Mouse (Mus musculus) ES-E14 (cell line): ENCODE results near the gene Gm45844. TPM values are rescaled to one million over a fixed set of nuclear protein-coding genes. Genes with fewer than 3 reads are reported as not detected.

Source experiments
- DNase-seq: peaks from one replicate; pipeline ENCODE4 v3.0.0-alpha.2; 2013; ENCODE audit warnings: low read depth, low spot score
- H3K27ac ChIP-seq: 2 replicates; pipeline ENCODE4 v1.5.1; 2012; ENCODE audit warnings: low read depth, mild to moderate bottlenecking, low read length, moderate library complexity, mixed read lengths; ENCODE audit not compliant: poor library complexity, insufficient read depth, severe bottlenecking
- H3K36me3 ChIP-seq: 2 replicates; pipeline ENCODE4 v1.6.1; 2012; ENCODE audit warnings: mild to moderate bottlenecking, low read length, moderate library complexity, mixed read lengths; ENCODE audit not compliant: control insufficient read depth, poor library complexity, insufficient read depth, severe bottlenecking
- H3K4me1 ChIP-seq, 2 experiments: fragments of 150-350 bp in 1 of 2; sonication (generic) in 1 of 2; 2 replicates each; pipeline ENCODE4 v1.6.1; 2012; ENCODE audit warnings: low read length in 2 of 2, mild to moderate bottlenecking in 1 of 2, mixed read lengths in 1 of 2; ENCODE audit not compliant: control insufficient read depth in 2 of 2, insufficient read depth in 2 of 2, poor library complexity in 1 of 2
- H3K4me3 ChIP-seq, 2 experiments: fragments of 150-350 bp in 1 of 2; sonication (generic) in 1 of 2; 2 replicates each; pipeline ENCODE4 v1.5.1; 2012; ENCODE audit warnings: low read length in 2 of 2, low read depth in 1 of 2, mild to moderate bottlenecking in 1 of 2, mixed read lengths in 1 of 2; ENCODE audit not compliant: insufficient read depth in 1 of 2, poor library complexity in 1 of 2, severe bottlenecking in 1 of 2
- H3K9ac ChIP-seq: 2 replicates; pipeline ENCODE4 v1.6.1; 2012; ENCODE audit warnings: low read depth, mild to moderate bottlenecking, low read length, mixed read lengths; ENCODE audit not compliant: poor library complexity, insufficient read depth, severe bottlenecking
- H3K9me3 ChIP-seq: fragments of 150-350 bp; sonication (generic); 2 replicates; pipeline ENCODE4 v1.6.1; 2012; ENCODE audit warnings: low read depth, mild to moderate bottlenecking, low read length; ENCODE audit not compliant: control insufficient read depth, insufficient read depth
- CHD2 ChIP-seq: IDR thresholded peaks from 2 replicates; pipeline ENCODE4 v1.6.1; 2014; ENCODE audit warnings: mild to moderate bottlenecking, low read depth, low read length, inconsistent platforms
- HCFC1 ChIP-seq: IDR thresholded peaks from 2 replicates; pipeline ENCODE4 v1.6.1; 2012; ENCODE audit warnings: low read length, inconsistent platforms, borderline replicate concordance; ENCODE audit not compliant: insufficient read depth
- MAFK ChIP-seq: IDR thresholded peaks from 2 replicates; pipeline ENCODE4 v1.6.1; 2014; ENCODE audit warnings: mild to moderate bottlenecking, low read depth, low read length, inconsistent platforms; ENCODE audit not compliant: insufficient read depth
- ZC3H11A ChIP-seq: IDR thresholded peaks from 2 replicates; pipeline ENCODE4 v1.6.1; 2012; ENCODE audit warnings: low read depth, mild to moderate bottlenecking, inconsistent platforms, low read length, borderline replicate concordance
- ZNF384 ChIP-seq: IDR thresholded peaks from 2 replicates; pipeline ENCODE4 v1.6.1; 2012; ENCODE audit warnings: low read depth, low read length, inconsistent platforms
- in situ Hi-C, 2 experiments: fragments of 600-800 bp; cut with MboI; formaldehyde crosslinking; loops; one replicate each; pipeline ENCODE4 v1.15.1; 2025; ENCODE audit warnings: low sequenced_read_pairs in 2 of 2, inconsistent platforms in 1 of 2; ENCODE audit not compliant: unreplicated experiment in 2 of 2
- total RNA-seq: library from RNA; depleted of rRNA; stranded (reverse); fragments of 300-350 nt; gene quantifications from 2 replicates; pipeline ENCODE4 v1.2.3, GENCODE M21; 2012; rRNA removed

Gene Gm45844
- total RNA-seq, 1 experiment, result not detected

- Histone ChIP-seq H3K9ac (peak within 1 kb of the TSS; percentile 86), H3K36me3 (peaks cover 5% of the 10 kb centered on the region; the same call in 1 of the 2 replicates), H3K4me1 (peaks cover 0 to 4% of the 10 kb centered on the region in 2 experiments; a peak in 1 of 4 replicates), H3K27ac (peak within 1 kb of the TSS; percentile 61; the same call in 1 of the 2 replicates), H3K4me3 (peak within 1 kb of the TSS; percentile 89 to 92), H3K9me3 (no peaks in the 10 kb centered on the region)
- in situ Hi-C loops, result no loop called here
- peak; percentile 50 for DNase-seq
- TF ChIP-seq CHD2, result no peak
- no peak for TF ChIP-seq ZC3H11A
- no peak for TF ChIP-seq ZNF384
- TF ChIP-seq HCFC1, result peak; percentile 93
- peak; percentile 42; the same call in 1 of the 2 replicates for TF ChIP-seq MAFK
Measured at GRCm38 (mm10) chr7:7171227-7172147, 106.6 kb downstream of the Gm45844 start, which contains the start of gene Zfp418. TSS of gene Zfp418 (plus strand) at chr7:7171330.

Other genes with a start within 250 kb of the Gm45844 start
- gene Zfp954, start 156.8 kb downstream of the Gm45844 start, total RNA-seq, result 9.0 and 10.3 TPM in 2 replicates
- 3.6 and 5.9 TPM in 2 replicates for gene Zfp773, start 141.5 kb downstream of the Gm45844 start, total RNA-seq
- 3.8 and 3.9 TPM in 2 replicates for gene Zfp418, start 107.0 kb downstream of the Gm45844 start, total RNA-seq
- gene Zfp772, start 68.3 kb downstream of the Gm45844 start, total RNA-seq, result 2.8 and 3.1 TPM in 2 replicates
- not detected in 2 replicates for gene Vmn2r29, start 31.0 kb downstream of the Gm45844 start, total RNA-seq
- 7.6 and 8.2 TPM in 2 replicates for gene Clcn4, start 22.6 kb upstream of the Gm45844 start, total RNA-seq
- not detected in 2 replicates for gene Vmn2r30, start 59.3 kb upstream of the Gm45844 start, total RNA-seq
- 1.1 TPM in 1 of 2 replicates, not detected in the other for gene Gm45783, start 96.3 kb upstream of the Gm45844 start, total RNA-seq
- gene Vmn2r31, start 121.4 kb upstream of the Gm45844 start, total RNA-seq, result not detected in 2 replicates
- gene Vmn2r32, start 201.7 kb upstream of the Gm45844 start, total RNA-seq, result not detected in 2 replicates